Mouse (Mus musculus): ENCODE data around the gene 6030452D12Rik. TPM values are rescaled to one million over a fixed set of nuclear protein-coding genes. Genes with fewer than 3 reads are reported as not detected.

6030452D12Rik gene
- polyA plus RNA-seq, 1 experiment: not detected

- no peaks in the 10 kb centered on the region for H3K79me3 ChIP-seq (ENCODE audit: low read depth)
- no peak overlapping the region for H3ac ChIP-seq (ENCODE audit: control insufficient read depth, insufficient read length, low read depth)
- TF ChIP-seq CTCF (IDR thresholded peaks at IDR 0.05; ENCODE audit: control insufficient read depth, insufficient read depth, insufficient read length) (no peak), MYOG (IDR thresholded peaks at IDR 0.05; ENCODE audit: control insufficient read depth, extremely low read depth, insufficient read length) (no peak), CEBPB (IDR thresholded peaks at IDR 0.05; ENCODE audit: low read depth) (no peak), FOSL1 (IDR thresholded peaks at IDR 0.05; ENCODE audit: insufficient read depth, low read length, poor library complexity, severe bottlenecking) (no peak), USF1 (IDR thresholded peaks at IDR 0.05; ENCODE audit: low read depth) (no peak), MYOD1 (IDR thresholded peaks at IDR 0.05; ENCODE audit: control insufficient read depth, insufficient read length, low read depth) (no peak), MAX (IDR thresholded peaks at IDR 0.05) (no peak)
- H3K79me2 ChIP-seq (ENCODE audit: control insufficient read depth, insufficient read depth): no peaks in the 10 kb centered on the region
- H3K4me3 ChIP-seq (ENCODE audit: insufficient read depth, poor library complexity, severe bottlenecking): no peak overlapping the region
- H3K36me3 ChIP-seq (ENCODE audit: control insufficient read depth, insufficient read depth): no peaks in the 10 kb centered on the region
- no peaks in the 10 kb centered on the region for H3K27me3 ChIP-seq (ENCODE audit: control insufficient read depth, insufficient read depth, insufficient read length)
Measured at GRCm38 (mm10) chr8:106521845-106522244, 21.5 kb downstream of the 6030452D12Rik start.

DNA sequence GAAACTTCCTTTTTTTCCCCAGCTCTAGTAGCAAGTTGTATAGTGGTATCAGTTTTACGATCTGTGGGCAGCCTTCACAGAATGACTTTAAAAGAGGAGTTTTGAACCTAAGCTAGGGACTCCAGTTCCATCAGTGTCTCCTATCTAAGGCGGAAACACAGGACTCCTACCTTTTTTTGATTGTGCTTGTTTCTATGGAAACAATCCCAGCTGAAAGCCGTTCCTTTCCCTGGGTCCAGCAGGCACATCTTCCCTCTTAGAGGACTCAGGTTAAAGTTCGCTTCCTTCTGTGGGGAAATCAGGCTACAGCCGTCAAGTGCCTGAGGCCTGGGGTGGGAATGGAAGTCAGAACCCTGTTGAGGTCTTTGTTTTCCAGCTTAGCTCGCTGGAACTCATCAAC, 26.4 kb downstream of the 6030452D12Rik start:
- no peak overlapping the region for H3K4me3 ChIP-seq (ENCODE audit: insufficient read depth, poor library complexity, severe bottlenecking)
- no peaks in the 10 kb centered on the region for H3K36me3 ChIP-seq (ENCODE audit: control insufficient read depth, insufficient read depth)
- H3K79me3 ChIP-seq (ENCODE audit: low read depth): no peaks in the 10 kb centered on the region
- H3K27me3 ChIP-seq (ENCODE audit: control insufficient read depth, insufficient read depth, insufficient read length): no peaks in the 10 kb centered on the region
- no peak overlapping the region for H3ac ChIP-seq (ENCODE audit: control insufficient read depth, insufficient read length, low read depth)
- TF ChIP-seq CEBPB (IDR thresholded peaks at IDR 0.05; ENCODE audit: low read depth): no peak
- TF ChIP-seq MAX (IDR thresholded peaks at IDR 0.05): no peak
- no peak for TF ChIP-seq USF1 (IDR thresholded peaks at IDR 0.05; ENCODE audit: low read depth)
- no peak for TF ChIP-seq FOSL1 (IDR thresholded peaks at IDR 0.05; ENCODE audit: insufficient read depth, low read length, poor library complexity, severe bottlenecking)
- TF ChIP-seq CTCF (IDR thresholded peaks at IDR 0.05; ENCODE audit: control insufficient read depth, insufficient read depth, insufficient read length): no peak
- TF ChIP-seq MYOG (IDR thresholded peaks at IDR 0.05; ENCODE audit: control insufficient read depth, extremely low read depth, insufficient read length): no peak
- no peak for TF ChIP-seq MYOD1 (IDR thresholded peaks at IDR 0.05; ENCODE audit: control insufficient read depth, insufficient read length, low read depth)
- no peaks in the 10 kb centered on the region for H3K79me2 ChIP-seq (ENCODE audit: control insufficient read depth, insufficient read depth)

DNA sequence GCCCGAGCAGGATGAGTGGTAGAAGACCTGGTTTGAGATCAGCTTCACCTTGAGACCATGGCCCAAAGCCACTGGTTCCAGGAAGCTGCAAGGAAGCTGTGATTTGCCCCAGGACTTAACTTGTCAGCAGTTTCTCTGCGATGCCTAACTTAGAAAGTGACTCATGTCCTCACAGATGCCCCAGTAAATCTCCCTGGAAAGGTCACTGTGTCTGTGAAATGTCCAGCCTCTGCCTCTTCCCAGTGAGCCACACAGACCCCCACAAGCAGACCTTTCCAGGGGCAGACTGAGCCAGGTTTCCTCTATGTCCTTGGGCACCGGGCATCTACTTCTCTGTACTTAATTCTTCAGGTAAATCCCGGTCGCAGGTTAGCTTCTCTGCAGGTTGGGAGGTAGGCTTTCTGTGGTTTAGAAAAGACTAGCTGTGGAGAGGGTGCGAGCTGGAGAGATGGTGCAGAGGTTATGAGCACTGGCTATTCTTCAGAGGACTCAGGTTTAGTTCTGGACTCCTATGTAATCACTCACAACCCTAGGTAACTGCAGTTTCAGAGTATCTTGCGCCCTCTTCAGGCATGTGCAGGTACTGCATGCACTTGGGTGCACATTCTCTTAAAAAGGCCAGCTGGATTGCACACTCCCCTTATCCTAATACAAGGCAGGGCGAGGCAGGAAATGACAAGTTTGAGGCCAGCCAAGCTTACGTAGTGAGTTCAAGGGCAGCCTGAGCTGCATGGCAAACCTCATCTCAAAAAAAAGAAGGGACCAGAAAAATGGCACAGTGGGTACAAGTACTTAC, 27.1 kb downstream of the 6030452D12Rik start:
- H3K79me2 ChIP-seq (ENCODE audit: control insufficient read depth, insufficient read depth): no peaks in the 10 kb centered on the region
- H3K79me3 ChIP-seq (ENCODE audit: low read depth): no peaks in the 10 kb centered on the region
- no peak overlapping the region for H3K4me3 ChIP-seq (ENCODE audit: insufficient read depth, poor library complexity, severe bottlenecking)
- no peaks in the 10 kb centered on the region for H3K36me3 ChIP-seq (ENCODE audit: control insufficient read depth, insufficient read depth)
- TF ChIP-seq MYOG (IDR thresholded peaks at IDR 0.05; ENCODE audit: control insufficient read depth, extremely low read depth, insufficient read length) (no peak), CTCF (IDR thresholded peaks at IDR 0.05; ENCODE audit: control insufficient read depth, insufficient read depth, insufficient read length) (peak; percentile 35)
- no peaks in the 10 kb centered on the region for H3K27me3 ChIP-seq (ENCODE audit: control insufficient read depth, insufficient read depth, insufficient read length)
- no peak overlapping the region for H3ac ChIP-seq (ENCODE audit: control insufficient read depth, insufficient read length, low read depth)

GRCm38 (mm10) chr8:106528596-106529249, 28.4 kb downstream of the 6030452D12Rik start:
- no peaks in the 10 kb centered on the region for H3K27me3 ChIP-seq (ENCODE audit: control insufficient read depth, insufficient read depth, insufficient read length)
- H3K36me3 ChIP-seq (ENCODE audit: control insufficient read depth, insufficient read depth): no peaks in the 10 kb centered on the region
- no peak overlapping the region for H3ac ChIP-seq (ENCODE audit: control insufficient read depth, insufficient read length, low read depth)
- no peak overlapping the region for H3K4me3 ChIP-seq (ENCODE audit: insufficient read depth, poor library complexity, severe bottlenecking)
- TF ChIP-seq CTCF (IDR thresholded peaks at IDR 0.05; ENCODE audit: control insufficient read depth, insufficient read depth, insufficient read length) (no peak), MYOD1 (IDR thresholded peaks at IDR 0.05; ENCODE audit: control insufficient read depth, insufficient read length, low read depth) (no peak), MYOG (IDR thresholded peaks at IDR 0.05; ENCODE audit: control insufficient read depth, extremely low read depth, insufficient read length) (no peak), USF1 (IDR thresholded peaks at IDR 0.05; ENCODE audit: low read depth) (no peak), CEBPB (IDR thresholded peaks at IDR 0.05; ENCODE audit: low read depth) (no peak), FOSL1 (IDR thresholded peaks at IDR 0.05; ENCODE audit: insufficient read depth, low read length, poor library complexity, severe bottlenecking) (no peak), MAX (IDR thresholded peaks at IDR 0.05) (no peak)
- H3K79me2 ChIP-seq (ENCODE audit: control insufficient read depth, insufficient read depth): no peaks in the 10 kb centered on the region
- no peaks in the 10 kb centered on the region for H3K79me3 ChIP-seq (ENCODE audit: low read depth)

DNA sequence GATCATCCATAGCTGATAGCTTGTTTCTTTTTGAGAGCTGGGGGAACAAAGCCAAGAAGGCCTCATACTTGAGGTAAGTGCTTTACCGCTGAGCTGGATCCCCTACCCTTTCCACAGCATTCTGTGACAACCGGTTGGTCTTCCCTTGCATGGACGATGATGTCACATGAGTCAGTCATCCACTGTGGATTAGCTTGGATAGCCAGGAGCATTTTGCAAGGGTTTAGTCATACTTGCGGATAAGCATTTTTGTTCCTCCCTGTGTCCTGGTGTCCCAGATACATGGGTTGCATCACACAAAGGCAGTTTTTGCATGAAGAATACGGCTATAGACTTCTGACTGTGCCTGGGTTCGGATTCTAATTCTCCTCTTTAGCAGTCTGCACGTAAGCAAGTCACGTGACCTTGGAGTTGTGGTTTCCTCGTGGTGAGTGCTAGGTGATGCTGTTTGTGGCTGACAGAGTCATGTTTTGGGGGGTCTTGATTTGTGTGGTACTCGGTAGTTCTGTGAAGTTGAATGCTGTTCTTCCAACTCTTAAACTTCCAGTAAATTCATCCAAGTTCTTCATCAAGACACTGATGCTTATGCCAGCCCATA, 29.7 kb downstream of the 6030452D12Rik start:
- Histone ChIP-seq H3ac (ENCODE audit: control insufficient read depth, insufficient read length, low read depth) (no peak overlapping the region), H3K79me2 (ENCODE audit: control insufficient read depth, insufficient read depth) (no peaks in the 10 kb centered on the region), H3K36me3 (ENCODE audit: control insufficient read depth, insufficient read depth) (no peaks in the 10 kb centered on the region), H3K4me3 (ENCODE audit: insufficient read depth, poor library complexity, severe bottlenecking) (no peak overlapping the region), H3K79me3 (ENCODE audit: low read depth) (no peaks in the 10 kb centered on the region), H3K27me3 (ENCODE audit: control insufficient read depth, insufficient read depth, insufficient read length) (no peaks in the 10 kb centered on the region)
- TF ChIP-seq MAX (IDR thresholded peaks at IDR 0.05) (peak; percentile 72), CEBPB (IDR thresholded peaks at IDR 0.05; ENCODE audit: low read depth) (peak; percentile 98), MYOD1 (IDR thresholded peaks at IDR 0.05; ENCODE audit: control insufficient read depth, insufficient read length, low read depth) (peak; percentile 6), CTCF (IDR thresholded peaks at IDR 0.05; ENCODE audit: control insufficient read depth, insufficient read depth, insufficient read length) (no peak), USF1 (IDR thresholded peaks at IDR 0.05; ENCODE audit: low read depth) (peak; percentile 91), FOSL1 (IDR thresholded peaks at IDR 0.05; ENCODE audit: insufficient read depth, low read length, poor library complexity, severe bottlenecking) (peak; percentile 69)

Data from C2C12 (cell line).